Mouse (Mus musculus): ENCODE results near the gene Swt1.
"Not testable (repeated sequence)": the region's sequence is repeated elsewhere in the genome, so short reads cannot be mapped to it uniquely, and the experiment has no call there.

Gene Swt1

DNA sequence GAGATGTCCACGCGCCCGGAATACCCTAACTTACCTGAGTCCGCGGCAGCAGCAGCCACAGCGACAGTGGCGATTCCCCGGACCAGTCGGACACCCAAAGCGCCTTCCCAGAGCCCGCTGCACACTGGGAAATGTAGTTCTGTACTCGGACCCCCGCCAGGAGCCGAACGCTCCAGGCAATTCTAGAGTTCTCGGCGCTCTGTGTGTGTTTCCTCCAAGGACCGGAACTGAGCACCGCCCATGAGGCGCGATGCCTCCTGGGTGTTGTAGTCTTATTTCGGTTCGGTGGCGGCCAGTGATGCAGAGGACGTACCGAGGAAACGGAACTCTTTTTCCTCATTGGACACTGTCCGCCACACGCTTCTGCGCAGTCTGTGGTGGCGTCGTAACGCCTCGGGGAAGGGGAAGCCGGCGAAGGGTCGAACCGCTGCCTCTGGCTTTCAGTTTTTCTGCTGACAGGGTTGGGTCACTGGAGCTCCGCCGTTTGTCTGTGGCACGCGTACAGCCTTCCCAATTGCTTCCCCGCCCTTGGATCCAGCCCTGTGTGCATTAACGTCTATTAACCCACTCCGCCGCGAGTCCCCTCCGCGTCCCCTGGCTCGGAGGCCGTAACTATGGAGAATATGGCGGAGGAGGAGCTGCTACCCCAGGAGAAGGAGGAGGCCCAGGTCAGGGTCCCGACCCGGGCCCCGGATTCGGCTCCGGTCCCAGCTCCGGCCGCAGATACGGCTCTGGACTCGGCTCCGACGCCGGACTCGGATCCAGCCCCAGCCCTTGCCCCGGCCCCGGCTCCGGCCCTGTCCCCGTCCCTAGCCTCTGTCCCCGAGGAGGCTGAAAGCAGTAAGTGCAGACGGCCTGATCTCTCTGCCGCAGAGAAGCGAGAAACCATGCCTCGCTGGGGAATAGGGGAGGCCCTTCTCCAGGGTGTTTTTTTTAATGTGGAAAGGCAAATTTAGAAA lies at the start of gene Swt1, which contains the start of gene Trmt1l:
TSS of gene Swt1 (minus strand) at position 193 of the 959 bp plus-strand sequence.
TSS of gene Trmt1l (plus strand) at position 280 of the 959 bp plus-strand sequence.
- DNase-seq = peak; percentile 95 to 97

DNA sequence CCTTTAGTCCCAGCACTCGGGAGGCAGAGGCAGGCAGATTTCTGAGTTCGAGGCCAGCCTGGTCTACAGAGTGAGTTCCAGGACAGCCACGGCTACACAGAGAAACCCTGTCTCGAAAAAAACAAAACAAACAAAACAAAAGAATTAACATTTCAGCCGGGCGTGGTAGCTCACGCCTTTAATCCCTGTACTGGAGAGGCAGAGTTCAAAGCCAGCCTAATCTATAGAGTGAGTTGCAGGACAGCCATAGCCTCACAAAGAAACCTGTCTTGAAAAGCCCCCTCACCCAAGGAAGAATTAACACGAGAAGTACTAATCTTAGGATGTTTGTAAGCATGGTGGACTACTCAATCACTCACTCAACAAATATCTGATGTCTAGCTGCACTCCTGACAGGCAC lies 44.1 kb upstream of the Swt1 start:
- DNase-seq = not testable (repeated sequence)

- no peak for DNase-seq
These were observed 43.2 kb upstream of the Swt1 start for GRCm38 (mm10) chr1:151471429-151471828.

GRCm38 (mm10) chr1:151466571-151466970 lies 38.3 kb upstream of the Swt1 start:
- DNase-seq = no peak

- DNase-seq = no peak
These were observed 36.7 kb upstream of the Swt1 start for GRCm38 (mm10) chr1:151464914-151465313.

DNA sequence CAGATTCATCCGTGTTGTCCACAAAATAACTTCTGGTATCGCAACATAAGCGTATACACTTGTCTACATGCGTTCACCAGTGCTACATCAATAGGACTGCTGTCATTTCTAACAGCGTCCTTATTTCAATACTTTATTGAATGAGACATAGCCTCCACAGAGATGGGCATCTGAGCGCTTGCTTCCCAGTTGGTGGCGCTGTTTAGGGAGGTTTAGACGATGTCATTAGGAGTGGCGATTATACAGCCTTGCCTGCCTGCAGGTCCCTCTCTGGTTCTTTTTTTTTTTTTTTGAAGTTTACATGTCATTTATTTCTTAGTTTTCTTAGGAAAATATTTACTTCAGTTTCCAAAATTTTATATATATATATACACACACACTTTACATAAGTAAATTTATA lies 33.0 kb upstream of the Swt1 start:
- no peak for DNase-seq

GRCm38 (mm10) chr1:151457087-151457486 lies 28.8 kb upstream of the Swt1 start:
- DNase-seq = no peak

DNA sequence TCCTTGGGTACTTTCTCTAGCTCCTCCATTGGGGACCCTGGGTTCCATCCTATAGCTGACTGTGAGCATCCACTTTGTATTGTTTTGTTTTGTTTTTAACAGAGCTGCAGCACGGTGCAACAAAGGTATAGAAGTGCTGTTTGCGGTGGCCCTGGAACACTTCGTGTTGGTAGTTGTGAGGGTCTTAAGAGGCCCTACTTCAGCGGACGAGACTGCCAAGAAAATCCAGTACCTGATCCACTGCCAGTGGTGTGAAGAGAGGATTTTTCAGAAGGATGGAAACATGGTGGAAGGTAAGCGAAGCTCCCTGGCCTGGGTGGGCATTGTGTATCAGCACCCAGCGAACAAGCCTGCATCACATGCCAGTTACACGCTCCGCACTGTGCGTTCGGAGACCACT lies 23.7 kb upstream of the Swt1 start:
- no peak for DNase-seq

GRCm38 (mm10) chr1:151450851-151451250 lies 22.6 kb upstream of the Swt1 start:
- DNase-seq = no peak

DNA sequence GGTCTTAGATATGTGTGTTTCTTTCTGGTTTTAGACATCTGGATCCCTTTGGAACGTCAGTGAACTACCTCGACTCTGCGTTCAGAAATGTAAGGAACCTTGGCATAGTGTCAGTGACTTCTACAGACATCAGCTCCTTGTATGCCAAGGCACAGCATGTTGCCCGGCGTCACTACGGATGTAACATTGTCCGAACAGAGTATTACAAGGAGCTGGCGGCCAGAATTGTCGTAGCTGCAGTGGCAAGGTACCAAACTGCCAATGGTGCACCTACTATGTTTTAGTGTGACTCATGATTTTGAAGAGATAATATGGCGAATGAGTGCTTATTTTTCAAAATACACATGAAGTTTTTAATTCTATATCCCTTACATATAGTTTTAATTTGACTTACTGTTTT lies 21.6 kb upstream of the Swt1 start:
- no peak for DNase-seq

- DNase-seq = no peak
These were observed 7.2 kb upstream of the Swt1 start for GRCm38 (mm10) chr1:151435431-151435830.

DNA sequence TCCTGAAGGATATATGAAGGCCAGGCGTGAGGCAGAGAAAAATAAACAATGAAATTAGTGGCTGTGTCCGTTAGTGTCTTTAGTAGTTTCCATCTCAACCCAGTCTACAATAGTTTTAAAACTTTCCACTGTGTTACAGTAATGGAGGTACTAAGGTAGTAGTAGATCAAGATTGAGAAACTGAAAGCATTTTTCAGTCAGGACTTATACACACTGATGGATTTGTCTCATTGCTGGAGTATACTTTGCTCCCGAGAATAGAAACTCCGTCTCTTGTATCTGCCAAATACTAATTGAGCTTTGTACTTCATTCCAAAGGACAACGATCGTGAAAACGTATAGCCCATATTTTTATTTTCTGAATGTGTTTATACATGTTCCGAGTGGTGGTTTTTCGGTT lies 1.1 kb upstream of the Swt1 start:
- no peak for DNase-seq

DNA sequence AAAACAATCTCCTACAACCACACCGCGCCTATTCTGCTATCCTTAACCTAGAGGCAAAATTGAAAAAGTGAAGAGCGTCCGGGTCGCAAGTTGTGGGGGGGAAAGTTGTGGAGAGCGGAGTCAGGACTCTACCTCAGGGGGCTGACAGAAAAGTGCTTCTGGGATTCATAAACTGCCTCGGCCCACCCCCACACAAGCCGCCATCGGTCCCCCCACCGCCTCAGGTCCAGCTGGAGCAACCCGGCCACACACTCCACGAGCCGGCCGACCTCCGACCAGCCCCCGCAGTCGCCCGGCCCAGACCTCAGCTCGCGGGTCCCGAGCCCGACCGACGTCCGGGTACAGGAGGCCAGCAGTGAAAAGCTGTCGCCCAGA lies 380 bp downstream of the Swt1 start:
- no peak for DNase-seq

DNA sequence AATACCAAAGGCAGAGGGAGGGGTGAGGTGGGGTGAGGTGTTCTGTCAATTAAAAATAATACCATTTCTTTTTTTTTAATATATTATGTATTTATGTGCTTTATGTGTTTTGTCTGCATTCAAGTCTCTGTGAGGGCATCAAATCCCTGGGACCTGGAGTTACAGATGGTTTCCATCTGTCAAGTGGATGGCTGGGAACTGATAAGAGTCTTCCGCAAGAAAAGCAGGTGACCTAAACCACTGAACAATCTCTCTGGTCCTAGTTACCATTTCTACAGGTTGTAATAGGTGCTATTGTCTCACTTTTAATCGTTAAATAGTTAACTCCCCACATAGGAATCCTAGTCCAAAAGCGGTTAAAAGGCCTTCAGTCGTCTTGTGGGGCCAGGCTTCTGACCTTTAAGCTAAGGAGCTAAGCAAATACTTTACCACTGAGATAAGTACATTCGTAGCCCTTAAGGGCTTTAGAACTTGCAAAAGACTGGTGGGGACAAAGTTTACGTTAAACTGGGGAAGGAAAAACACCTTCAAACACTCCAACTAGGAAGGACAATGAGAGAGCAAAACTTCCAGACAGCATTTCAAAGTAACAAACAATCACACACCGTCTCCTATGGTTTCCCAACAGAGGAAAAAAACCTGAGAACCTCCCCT lies 1.2 kb downstream of the Swt1 start:
- DNase-seq = no peak

GRCm38 (mm10) chr1:151422178-151422577 lies 6.1 kb downstream of the Swt1 start:
- DNase-seq = no peak

DNA sequence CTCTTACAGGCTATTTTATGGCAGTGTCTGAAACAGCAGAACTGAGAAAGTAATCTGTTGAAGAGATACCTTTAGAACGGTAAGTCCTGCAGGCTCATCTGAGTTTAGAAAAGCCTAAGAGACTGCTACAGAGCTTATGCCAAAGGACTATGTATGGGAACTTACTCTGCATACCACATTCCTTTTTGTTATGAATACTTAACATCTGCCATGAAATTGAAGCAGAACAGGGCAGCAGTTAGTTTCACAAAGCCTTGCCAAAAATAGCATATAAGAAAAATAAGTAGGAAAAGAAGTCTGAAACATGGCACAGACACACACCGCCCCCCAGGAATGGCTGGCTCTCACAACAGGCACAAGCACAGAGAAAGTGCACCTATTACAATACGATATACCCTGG lies 18.4 kb downstream of the Swt1 start:
- no peak for DNase-seq

GRCm38 (mm10) chr1:151390029-151390428 lies 38.2 kb downstream of the Swt1 start:
- no peak for DNase-seq

- no peak for DNase-seq
These were observed 50.9 kb downstream of the Swt1 start for GRCm38 (mm10) chr1:151377353-151377752.

DNA sequence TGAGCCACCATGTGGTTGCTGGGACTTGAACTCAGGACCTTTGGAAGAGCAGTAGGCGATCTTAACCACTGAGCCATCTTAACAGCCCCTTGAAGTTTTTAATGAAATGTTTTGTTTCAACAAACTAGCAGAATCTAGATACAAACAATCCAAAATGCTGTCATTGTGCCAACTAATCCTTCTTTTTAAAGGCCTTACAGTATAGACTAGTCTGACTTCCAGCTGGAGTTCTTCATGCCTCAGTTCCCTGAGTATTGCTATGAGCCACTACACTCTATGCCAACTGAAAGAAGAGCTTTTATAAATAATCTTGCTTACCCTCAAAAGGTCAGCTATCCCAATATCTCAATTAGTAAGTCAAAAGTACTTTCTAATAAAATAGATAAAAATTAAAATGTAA lies 55.4 kb downstream of the Swt1 start:
- no peak for DNase-seq

- DNase-seq = no peak
These were observed 56.7 kb downstream of the Swt1 start for GRCm38 (mm10) chr1:151371543-151371942.

DNA sequence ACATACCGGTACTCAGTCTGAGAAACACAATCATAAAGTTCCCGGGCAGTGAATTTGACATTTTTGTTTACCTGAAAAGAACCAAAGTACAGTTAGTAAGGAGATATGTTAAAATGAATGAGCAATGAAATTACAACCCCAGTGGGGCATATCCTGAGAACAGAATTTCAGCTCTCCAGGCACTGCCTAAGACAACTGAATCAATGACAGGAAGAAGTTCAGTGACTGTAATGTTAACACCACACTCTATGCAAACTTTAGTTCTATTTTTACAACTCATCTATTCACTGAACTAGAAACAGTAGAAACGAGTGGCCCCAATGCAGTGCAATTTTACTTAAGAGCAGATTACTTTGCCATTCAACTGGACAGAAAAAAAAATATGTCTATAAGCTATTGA lies 57.7 kb downstream of the Swt1 start:
- no peak for DNase-seq

- DNase-seq = no peak
These were observed 59.8 kb downstream of the Swt1 start for GRCm38 (mm10) chr1:151368444-151368843.

DNA sequence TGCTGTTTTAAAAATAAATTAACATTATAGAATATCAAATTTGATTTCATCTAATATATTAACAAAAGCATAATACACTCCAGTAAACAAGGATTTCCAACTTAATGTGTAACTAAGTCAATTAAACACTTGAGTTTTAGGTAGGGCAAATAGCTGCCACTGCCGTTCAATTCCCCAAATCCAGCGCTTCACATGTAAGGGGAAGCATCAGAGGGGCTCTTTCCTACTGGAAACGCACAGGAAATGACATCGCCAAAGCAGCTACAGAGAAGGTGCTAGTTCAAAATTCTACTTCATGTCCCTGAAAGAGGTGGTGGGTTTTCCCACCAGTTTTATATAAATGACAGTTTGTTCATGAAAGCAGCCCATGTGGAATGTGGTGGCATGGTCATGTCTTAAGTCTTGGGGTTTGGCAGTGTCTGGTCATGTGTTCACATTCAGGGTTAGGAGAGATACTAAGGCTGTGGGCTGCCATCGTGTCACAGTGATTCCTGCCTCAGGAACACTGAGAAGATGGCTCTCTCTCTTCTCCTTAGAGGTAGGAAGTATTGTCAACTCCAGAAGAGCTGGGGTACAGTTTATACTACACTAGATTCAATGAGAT lies 60.4 kb downstream of the Swt1 start:
- no peak for DNase-seq
